Comparison of ENCODE assay signal across 12 mouse cellular contexts in the genomic region with DNA sequence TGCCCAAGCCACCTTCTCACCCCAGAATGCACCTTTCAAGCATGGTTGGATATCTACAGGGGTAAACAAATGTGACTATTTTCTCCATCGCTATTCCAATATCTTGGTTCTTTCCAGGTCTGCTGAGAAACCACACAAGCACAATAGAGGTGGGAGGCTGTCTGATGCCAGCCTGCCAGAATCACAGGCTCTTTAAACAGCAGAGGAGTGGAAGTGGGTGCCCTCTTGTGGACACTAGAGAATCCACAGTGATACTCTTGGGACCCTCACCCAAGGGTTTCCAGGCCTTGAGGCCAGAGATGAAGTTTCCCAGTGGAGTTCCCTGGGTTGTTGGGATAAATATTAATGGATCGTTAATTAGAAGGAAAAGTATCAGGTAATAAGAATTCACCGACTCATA.
DNase-seq lines count a peak whose midpoint lies in the region; ATAC-seq and TF ChIP-seq lines count a peak whose summit lies in the region.
"Had no signal": no experiment of that assay in that cellular context is flagged by ENCODE, and none has a peak within 500 bp of the region (broad histone marks: within the 10 kb centered on the region; RNA-seq: fewer than 3 reads in every experiment).

No protein-coding gene starts in this region.

- H3K4me2 ChIP-seq in forebrain, postnatal 0 days (ENCODE audit: low read depth): no peak overlapping the region
- H3K4me2 ChIP-seq in forebrain, embryonic 11.5 days (ENCODE audit: low read depth, low read length, severe bottlenecking): no peak overlapping the region
- no peak overlapping the region for H3K4me2 ChIP-seq in midbrain, embryonic 15.5 days
- no peak overlapping the region for H3K4me2 ChIP-seq in neural tube, embryonic 11.5 days (ENCODE audit: low read depth)
- no peak overlapping the region for H3K4me2 ChIP-seq in kidney, embryonic 16.5 days (replicated peaks; ENCODE audit: low read depth, low read length)
- H3K4me2 ChIP-seq: midbrain, embryonic 11.5 days had no signal

- no peaks in the 10 kb centered on the region for H3K36me3 ChIP-seq in forebrain, postnatal 0 days (ENCODE audit: insufficient read depth)
- no peaks in the 10 kb centered on the region for H3K36me3 ChIP-seq in forebrain, embryonic 11.5 days (ENCODE audit: control insufficient read depth, insufficient read depth, low read length)
- no peaks in the 10 kb centered on the region for H3K36me3 ChIP-seq in midbrain, embryonic 10.5 days
- H3K36me3 ChIP-seq in midbrain, embryonic 15.5 days (replicated peaks): no peaks in the 10 kb centered on the region
- H3K36me3 ChIP-seq in neural tube, embryonic 11.5 days (ENCODE audit: control insufficient read depth, insufficient read depth, low read length): no peaks in the 10 kb centered on the region
- H3K36me3 ChIP-seq in kidney, embryonic 16.5 days (ENCODE audit: insufficient read depth, low read length): no peaks in the 10 kb centered on the region
- H3K36me3 ChIP-seq: forebrain, embryonic 10.5 days had no signal

- H3K9ac ChIP-seq in forebrain, postnatal 0 days: no peak overlapping the region
- no peak overlapping the region for H3K9ac ChIP-seq in forebrain, embryonic 11.5 days (ENCODE audit: low read length)
- H3K9ac ChIP-seq in midbrain, embryonic 15.5 days: no peak overlapping the region
- H3K9ac ChIP-seq in neural tube, embryonic 11.5 days (ENCODE audit: low read length): no peak overlapping the region
- no peak overlapping the region for H3K9ac ChIP-seq in kidney, embryonic 16.5 days (replicated peaks; ENCODE audit: low read length)

- no peak for ATAC-seq in forebrain, postnatal 0 days
- ATAC-seq in forebrain, embryonic 11.5 days (replicated peaks; ENCODE audit: low FRiP score): no peak
- ATAC-seq in midbrain, embryonic 15.5 days (replicated peaks): no peak
- ATAC-seq in neural tube, embryonic 11.5 days (ENCODE audit: insufficient read depth, low FRiP score, low TSS enrichment): no peak
- no peak for ATAC-seq in kidney, embryonic 16.5 days (ENCODE audit: low FRiP score, low TSS enrichment)

- TF ChIP-seq CTCF in forebrain, postnatal 0 days (IDR thresholded peaks at IDR 0.05; ENCODE audit: low read depth): peak; percentile 67
- TF ChIP-seq CTCF in cortical plate, adult 2 months (IDR thresholded peaks at IDR 0.05; ENCODE audit: extremely low read depth, insufficient read depth, low read length): peak; percentile 30; the same call in 1 of the 2 replicates

- H3K27ac ChIP-seq in forebrain, postnatal 0 days (ENCODE audit: low read depth, low read length): no peak overlapping the region
- no peak overlapping the region for H3K27ac ChIP-seq in forebrain, embryonic 11.5 days (ENCODE audit: low read depth, low read length)
- H3K27ac ChIP-seq in midbrain, embryonic 10.5 days (replicated peaks): no peak overlapping the region
- H3K27ac ChIP-seq in midbrain, embryonic 15.5 days: no peak overlapping the region
- no peak overlapping the region for H3K27ac ChIP-seq in cortical plate, adult 2 months (ENCODE audit: insufficient read depth, low read length)
- no peak overlapping the region for H3K27ac ChIP-seq in neural tube, embryonic 11.5 days (ENCODE audit: low read depth, low read length)
- no peak overlapping the region for H3K27ac ChIP-seq in kidney, embryonic 16.5 days (ENCODE audit: low read length)
- H3K27ac ChIP-seq: forebrain, embryonic 10.5 days had no signal

- H3K9me3 ChIP-seq in forebrain, postnatal 0 days (ENCODE audit: low read length): no peaks in the 10 kb centered on the region
- no peaks in the 10 kb centered on the region; the same call in 1 of the 2 replicates for H3K9me3 ChIP-seq in forebrain, embryonic 11.5 days (ENCODE audit: control insufficient read depth, low read length)
- H3K9me3 ChIP-seq in midbrain, embryonic 10.5 days (replicated peaks): peaks cover under 1% of the 10 kb centered on the region; the same call in 1 of the 2 replicates
- H3K9me3 ChIP-seq in midbrain, embryonic 15.5 days: no peaks in the 10 kb centered on the region
- no peaks in the 10 kb centered on the region for H3K9me3 ChIP-seq in neural tube, embryonic 11.5 days (ENCODE audit: control insufficient read depth, low read length)
- no peaks in the 10 kb centered on the region for H3K9me3 ChIP-seq in kidney, embryonic 16.5 days (ENCODE audit: low read length)
- H3K9me3 ChIP-seq: forebrain, embryonic 10.5 days had no signal

- no peaks in the 10 kb centered on the region for H3K4me1 ChIP-seq in forebrain, postnatal 0 days (ENCODE audit: insufficient read depth)
- H3K4me1 ChIP-seq in forebrain, embryonic 11.5 days (replicated peaks; ENCODE audit: control insufficient read depth, insufficient read depth, low read length): 0 out of 2 replicates have a peak, but pooled peaks cover 1% of the 10 kb centered on the region
- H3K4me1 ChIP-seq in midbrain, embryonic 10.5 days: peaks cover 16% of the 10 kb centered on the region
- H3K4me1 ChIP-seq in midbrain, embryonic 15.5 days: peaks cover 11% of the 10 kb centered on the region
- no peaks in the 10 kb centered on the region for H3K4me1 ChIP-seq in cortical plate, adult 2 months (ENCODE audit: control insufficient read depth, insufficient read depth, low read length)
- peaks cover 13% of the 10 kb centered on the region for H3K4me1 ChIP-seq in neural tube, embryonic 11.5 days (ENCODE audit: control insufficient read depth, insufficient read depth, low read length)
- H3K4me1 ChIP-seq in kidney, embryonic 16.5 days (ENCODE audit: insufficient read depth, low read length): peaks cover 3% of the 10 kb centered on the region; the same call in 1 of the 2 replicates

- no peak for TF ChIP-seq POLR2A in cortical plate, adult 2 months (IDR thresholded peaks at IDR 0.05; ENCODE audit: extremely low read depth, insufficient read depth, low read length)

- 85% methylated on average over 3 of the region's 3 CpGs for WGBS in forebrain, postnatal 0 days
- 83% methylated on average over 3 of the region's 3 CpGs for WGBS in forebrain, embryonic 11.5 days
- WGBS in midbrain, embryonic 10.5 days: 84% methylated on average over 3 of the region's 3 CpGs
- WGBS in midbrain, embryonic 15.5 days: 84% methylated on average over 3 of the region's 3 CpGs
- WGBS in neural tube, embryonic 11.5 days: 78% methylated on average over 3 of the region's 3 CpGs
- WGBS in kidney, embryonic 16.5 days: 69% methylated on average over 3 of the region's 3 CpGs

- no peak overlapping the region for H3K4me3 ChIP-seq in forebrain, postnatal 0 days (ENCODE audit: low read depth, low read length)
- no peak overlapping the region for H3K4me3 ChIP-seq in forebrain, embryonic 11.5 days (ENCODE audit: low read depth, low read length)
- H3K4me3 ChIP-seq in midbrain, embryonic 10.5 days: no peak overlapping the region
- H3K4me3 ChIP-seq in midbrain, embryonic 15.5 days: no peak overlapping the region
- H3K4me3 ChIP-seq in cortical plate, adult 2 months (ENCODE audit: insufficient read depth, low read length): no peak overlapping the region
- no peak overlapping the region for H3K4me3 ChIP-seq in neural tube, embryonic 11.5 days (ENCODE audit: low read depth, low read length)
- H3K4me3 ChIP-seq in kidney, embryonic 16.5 days (ENCODE audit: low read length): no peak overlapping the region
- H3K4me3 ChIP-seq: forebrain, embryonic 10.5 days had no signal

- peak; percentile 29 for DNase-seq in forebrain, postnatal 0 days
- no peak for DNase-seq in forebrain, embryonic 11.5 days (ENCODE audit: low spot score)
- DNase-seq in midbrain, embryonic 10.5 days (ENCODE audit: low spot score): peak; percentile 19
- peak; percentile 50 for DNase-seq in neural tube, embryonic 11.5 days (ENCODE audit: low spot score)
- no peak for DNase-seq in gastrocnemius, postnatal 4 days (ENCODE audit: low spot score in 2 of 2)
- DNase-seq: gastrocnemius, postnatal 25 days; heart, postnatal 14 days had no signal

- no peaks in the 10 kb centered on the region for H3K27me3 ChIP-seq in forebrain, postnatal 0 days (ENCODE audit: insufficient read depth, low read length)
- no peaks in the 10 kb centered on the region for H3K27me3 ChIP-seq in forebrain, embryonic 11.5 days (ENCODE audit: control insufficient read depth, insufficient read depth, low read length)
- no peaks in the 10 kb centered on the region for H3K27me3 ChIP-seq in midbrain, embryonic 10.5 days (ENCODE audit: low read depth, poor library complexity, severe bottlenecking)
- H3K27me3 ChIP-seq in midbrain, embryonic 15.5 days (replicated peaks): no peaks in the 10 kb centered on the region
- no peaks in the 10 kb centered on the region for H3K27me3 ChIP-seq in neural tube, embryonic 11.5 days (ENCODE audit: control insufficient read depth, insufficient read depth, low read length)
- H3K27me3 ChIP-seq in kidney, embryonic 16.5 days (ENCODE audit: insufficient read depth, low read length): no peaks in the 10 kb centered on the region

Comparison
In these comparisons a context has a peak if more than half of its experiments do, and no peak if none do; other contexts are left out.
1. DNase-seq: peak in forebrain, postnatal 0 days (single experiment), midbrain, embryonic 10.5 days (single experiment) and neural tube, embryonic 11.5 days (single experiment); none in forebrain, embryonic 11.5 days (single experiment) and gastrocnemius, postnatal 4 days (0 of 2).